Mouse (Mus musculus): ENCODE measurements around the gene Usp44.
"Not testable (repeated sequence)": the region's sequence is repeated elsewhere in the genome, so short reads cannot be mapped to it uniquely, and the experiment has no call there.

Usp44 gene

DNA sequence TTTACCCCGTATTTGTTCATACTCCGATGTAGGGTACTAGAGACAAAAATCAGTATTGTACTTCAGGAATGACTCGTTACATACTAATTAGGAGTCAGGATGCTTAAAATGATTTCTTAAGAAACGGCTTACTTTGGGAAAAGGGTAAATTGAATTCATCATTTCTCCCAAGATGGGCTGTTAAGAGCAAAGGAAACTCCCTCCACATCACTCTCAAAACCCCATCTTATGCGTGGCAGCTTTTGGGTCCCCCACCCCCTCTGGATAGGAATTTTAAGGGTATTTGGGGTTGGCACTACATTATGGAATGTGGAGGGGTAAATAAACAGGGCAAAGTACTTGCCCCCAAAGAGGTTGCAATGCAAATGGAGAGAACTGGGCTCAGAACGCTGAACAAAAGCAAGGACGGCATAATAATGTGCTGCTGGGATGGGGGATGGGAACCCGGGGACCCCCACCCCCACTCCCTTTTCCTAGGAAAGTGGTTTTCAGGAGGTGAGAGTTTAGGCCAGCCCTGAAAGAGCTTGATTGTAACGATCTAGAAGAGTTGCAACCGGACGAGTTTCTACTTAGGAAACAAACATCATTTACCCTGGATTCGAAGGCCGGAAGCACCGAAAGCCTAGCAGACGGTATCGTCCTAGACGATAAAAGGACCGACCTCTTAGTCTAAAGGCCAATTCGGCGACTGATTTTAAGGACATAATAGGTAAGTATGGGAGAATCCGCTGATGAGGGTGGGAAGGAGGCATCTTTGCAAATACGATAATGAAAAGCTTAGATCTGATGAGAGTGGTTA lies at the start of gene Usp44:
TSS of gene Usp44 (plus strand) at position 625 of the 799 bp plus-strand sequence.
- no peak for DNase-seq (ENCODE audit: low spot score)

DNA sequence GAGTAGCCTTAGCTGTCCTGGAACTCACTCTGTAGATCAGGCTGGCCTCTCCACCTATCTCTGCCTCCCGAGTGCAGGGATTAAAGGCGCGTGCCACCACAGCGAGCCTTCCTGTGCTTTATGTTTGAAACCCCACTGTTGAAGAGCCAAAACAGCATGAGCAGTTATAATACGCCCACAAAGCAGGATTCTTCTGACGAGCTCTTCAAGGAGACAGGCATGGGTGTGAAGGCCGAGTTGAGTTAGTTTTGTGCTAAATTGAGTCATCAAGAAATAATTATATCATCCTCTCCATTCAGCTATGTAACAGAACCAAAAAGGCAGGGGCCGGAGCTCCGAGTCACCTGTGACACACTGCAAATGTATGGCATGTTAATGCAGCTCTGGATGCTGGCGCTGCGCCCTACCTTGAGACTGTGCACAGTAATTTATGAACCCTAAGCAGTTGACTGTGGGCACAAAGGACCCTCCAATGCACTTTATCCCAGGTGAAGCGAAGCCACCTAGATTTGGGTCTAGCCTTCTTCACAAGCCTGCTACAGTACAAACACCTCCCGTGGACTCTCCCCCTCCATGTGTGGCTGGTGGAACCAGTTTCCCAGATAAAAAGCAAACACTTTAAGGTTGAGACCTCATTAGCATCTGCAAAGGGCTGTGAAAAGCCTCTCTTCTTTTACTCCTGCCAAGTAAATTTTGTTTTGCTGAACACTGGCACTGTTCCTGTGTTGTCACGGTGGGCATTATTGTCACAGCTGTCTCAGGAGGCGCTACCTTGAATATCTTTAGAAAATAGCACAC lies 47.9 kb upstream of the Usp44 start:
- DNase-seq (ENCODE audit: low spot score), result no peak

DNA sequence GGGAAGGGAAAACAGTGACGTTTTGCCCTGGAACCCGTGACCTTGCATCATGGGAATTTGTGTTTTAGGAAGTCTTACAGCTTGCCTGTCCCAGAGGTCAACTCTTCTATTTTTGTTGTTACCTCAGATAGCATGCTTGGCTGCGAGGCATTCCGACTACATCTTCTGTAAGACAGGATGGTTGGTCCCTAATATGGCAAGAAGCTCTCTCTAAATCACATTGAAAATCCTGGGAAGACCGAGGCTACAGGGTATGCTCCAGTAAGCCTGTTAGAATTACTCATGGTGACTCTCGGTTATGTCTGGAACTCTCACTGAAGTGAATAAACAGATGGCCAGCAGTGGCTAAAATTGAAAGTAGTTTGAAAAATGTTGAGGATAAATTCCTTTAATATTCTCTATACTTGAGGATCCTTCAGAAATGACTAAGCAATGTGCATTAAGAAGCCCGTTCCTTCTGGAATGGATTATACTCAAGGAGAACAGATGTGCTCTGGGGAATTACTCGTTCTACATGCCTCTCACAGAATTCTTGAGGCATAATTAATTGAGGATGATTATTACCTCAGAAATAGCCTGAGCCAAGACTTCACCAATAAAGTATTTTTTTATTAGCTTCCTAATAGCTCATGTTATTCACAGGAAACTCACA lies 31.5 kb upstream of the Usp44 start:
- DNase-seq (ENCODE audit: low spot score), result no peak

DNA sequence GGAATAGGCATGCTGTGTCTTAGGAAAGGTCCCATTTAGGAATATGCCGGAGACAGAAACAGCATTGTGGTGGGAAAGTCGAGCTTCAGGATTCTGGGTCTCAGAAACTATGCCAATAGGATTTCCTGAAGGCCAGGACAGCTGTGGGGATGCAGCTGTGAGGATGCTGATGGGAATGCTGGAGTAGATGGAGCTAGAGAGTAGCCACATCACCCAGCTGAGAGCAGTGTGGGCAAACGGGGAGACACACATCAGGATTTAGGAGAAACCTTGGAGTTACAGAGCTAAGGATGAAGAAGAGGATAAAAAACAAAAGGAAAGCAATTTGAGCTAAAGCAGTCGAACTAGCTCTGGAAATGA lies 31.0 kb upstream of the Usp44 start:
- DNase-seq (ENCODE audit: low spot score), result no peak

DNA sequence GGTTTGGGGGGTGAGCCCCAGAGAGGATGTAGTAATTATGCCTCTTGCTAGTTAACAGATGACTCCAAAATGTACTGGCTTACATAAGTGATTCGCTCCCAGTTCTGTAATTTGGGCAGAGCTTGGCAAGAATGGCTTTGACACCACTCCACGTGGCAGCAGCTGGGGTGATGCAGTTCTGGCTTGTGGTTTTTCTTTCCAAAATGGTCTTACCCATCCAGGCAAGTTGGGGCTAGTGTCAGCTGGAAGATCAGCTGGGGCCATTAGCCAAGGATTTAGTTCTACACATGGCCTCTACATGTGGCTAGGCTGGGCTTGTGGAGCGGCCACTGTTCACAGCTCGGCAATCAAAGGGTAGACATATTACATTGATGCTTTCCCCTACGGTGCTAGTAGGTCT lies 30.5 kb upstream of the Usp44 start:
- no peak for DNase-seq (ENCODE audit: low spot score)

DNA sequence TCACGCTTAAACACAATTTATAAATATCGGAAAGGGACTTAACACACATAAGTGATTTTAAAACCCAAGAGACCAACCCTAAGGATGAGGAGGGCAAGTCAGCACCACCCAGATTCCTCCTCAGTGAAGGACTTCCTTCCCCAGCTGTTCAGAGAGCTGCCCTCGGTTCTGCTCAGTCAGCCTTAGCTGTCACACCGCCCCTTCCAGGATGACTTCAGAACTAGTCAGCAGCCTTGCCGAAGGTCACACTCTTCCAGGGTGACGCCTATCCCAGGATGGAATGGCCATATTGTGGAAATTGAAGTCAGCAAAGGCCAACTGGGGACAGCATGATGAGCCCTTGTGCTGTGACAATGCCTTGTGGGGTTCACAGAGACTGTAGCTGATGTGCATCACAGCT lies 28.2 kb upstream of the Usp44 start:
- no peak for DNase-seq (ENCODE audit: low spot score)

DNA sequence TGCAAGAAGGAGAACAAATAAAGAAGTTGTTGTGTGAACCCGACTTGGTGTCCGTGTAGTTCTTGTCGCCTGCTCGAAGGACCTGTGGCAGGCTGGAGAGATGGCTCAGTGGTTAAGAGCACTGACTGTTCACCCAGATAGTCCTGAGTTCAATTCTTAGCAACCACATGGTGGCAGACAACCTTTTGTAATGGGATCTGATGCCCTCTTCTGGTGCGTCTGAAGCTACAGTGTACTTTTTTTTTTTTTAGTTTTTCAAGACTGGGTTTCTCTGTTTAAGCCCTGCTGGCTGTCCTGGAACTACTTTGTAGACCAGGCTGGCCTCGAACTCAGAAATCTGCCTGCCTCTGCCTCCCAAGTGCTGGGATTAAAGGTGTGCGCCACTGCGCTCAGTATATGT lies 21.9 kb upstream of the Usp44 start:
- not testable (repeated sequence) for DNase-seq (ENCODE audit: low spot score)

DNA sequence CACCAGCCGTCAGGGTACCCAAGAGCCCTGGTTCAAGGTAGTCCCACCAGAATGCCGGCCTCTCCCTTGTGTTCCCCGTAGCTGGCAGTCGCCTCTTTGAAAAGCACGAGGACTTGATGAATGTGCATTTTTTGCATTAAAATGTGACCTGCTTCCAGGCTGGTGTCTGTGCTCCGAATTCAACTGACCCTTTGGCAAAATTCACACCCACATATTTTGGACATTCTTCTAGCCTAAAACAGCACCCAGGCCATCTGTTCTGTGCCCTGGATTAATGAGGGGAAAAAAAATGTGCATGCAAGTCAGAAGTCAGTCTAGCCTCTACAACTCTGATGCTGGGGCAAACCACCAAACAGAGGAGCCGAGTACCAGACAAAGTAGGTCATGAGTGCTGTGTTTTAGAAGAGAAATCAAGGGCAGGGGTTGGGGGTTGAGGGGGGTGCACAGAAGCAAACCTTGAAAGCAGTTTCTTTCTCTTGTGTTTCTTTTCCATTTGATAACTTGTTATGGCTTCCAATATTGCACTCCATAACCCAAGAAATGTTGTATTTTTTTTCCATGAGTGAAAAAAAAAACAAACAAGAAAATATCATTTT lies 20.7 kb upstream of the Usp44 start:
- no peak for DNase-seq (ENCODE audit: low spot score)

DNA sequence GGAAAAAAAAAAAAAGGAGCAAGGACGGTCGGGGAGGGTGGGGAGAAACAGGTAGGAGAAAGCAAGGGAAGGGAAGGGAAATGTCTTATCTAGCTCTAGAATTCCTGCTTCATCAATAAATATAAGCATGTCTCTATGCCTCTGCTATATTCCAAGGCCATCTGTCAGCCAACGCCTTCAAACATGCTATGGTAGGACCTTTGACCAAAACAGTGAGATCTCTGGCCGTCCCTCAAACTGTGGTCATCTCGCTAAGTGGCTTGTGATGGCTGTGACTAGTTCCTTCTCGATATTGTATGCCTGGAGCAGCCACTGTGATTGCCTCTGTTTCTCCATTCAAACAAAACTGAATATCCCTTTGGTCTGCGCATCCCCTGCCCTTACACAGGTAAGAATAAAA lies 19.3 kb upstream of the Usp44 start:
- DNase-seq (ENCODE audit: low spot score), result no peak

DNA sequence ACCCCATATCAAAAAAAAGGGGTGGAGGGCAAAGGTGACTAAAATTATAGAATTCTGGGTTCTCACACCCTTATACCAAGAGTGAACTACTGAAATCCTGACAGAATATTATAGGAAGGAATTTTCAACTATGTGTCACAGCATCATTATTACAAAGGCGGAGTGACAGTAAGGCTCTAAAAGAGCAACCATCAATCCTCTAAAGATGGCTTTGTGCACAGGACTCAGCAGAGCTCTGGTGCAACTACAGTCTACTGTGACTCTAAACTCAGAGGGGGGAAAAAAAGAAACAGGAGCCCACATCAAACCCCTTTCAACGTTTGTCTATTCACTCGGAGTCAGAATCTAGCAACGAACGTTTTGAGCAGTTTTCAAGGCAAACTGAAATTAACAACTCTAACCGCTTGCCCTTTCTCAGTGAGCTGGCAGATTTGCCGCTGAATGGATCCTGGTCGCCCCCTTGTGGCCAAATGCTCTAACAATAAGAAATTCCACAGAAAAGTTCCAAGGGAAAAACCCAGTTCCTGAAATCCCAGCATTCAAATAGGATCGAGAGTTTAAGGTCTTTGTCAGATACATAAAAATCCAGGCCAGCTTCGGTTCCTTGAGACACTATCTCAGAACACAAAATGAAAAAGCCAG lies 18.5 kb upstream of the Usp44 start:
- DNase-seq (ENCODE audit: low spot score), result no peak

DNA sequence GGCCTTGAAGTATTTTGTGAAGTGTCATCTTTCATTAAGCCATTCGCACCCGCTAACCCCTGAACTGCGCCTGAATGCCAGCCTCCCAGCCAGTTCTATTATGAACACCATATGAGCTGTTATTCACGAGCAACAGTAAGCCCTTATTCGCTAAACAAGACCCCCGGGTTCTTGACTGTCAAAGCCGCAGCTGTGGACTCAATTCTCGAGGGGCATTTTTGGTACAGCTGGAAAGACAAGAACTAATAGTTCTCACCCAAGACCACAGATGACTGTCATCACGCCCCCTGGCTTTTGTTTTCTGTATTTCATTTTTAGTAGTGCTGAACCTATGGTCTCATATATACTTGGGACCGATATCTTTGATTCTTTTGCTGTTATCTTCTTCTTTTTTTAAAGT lies 17.6 kb upstream of the Usp44 start:
- no peak for DNase-seq (ENCODE audit: low spot score)

DNA sequence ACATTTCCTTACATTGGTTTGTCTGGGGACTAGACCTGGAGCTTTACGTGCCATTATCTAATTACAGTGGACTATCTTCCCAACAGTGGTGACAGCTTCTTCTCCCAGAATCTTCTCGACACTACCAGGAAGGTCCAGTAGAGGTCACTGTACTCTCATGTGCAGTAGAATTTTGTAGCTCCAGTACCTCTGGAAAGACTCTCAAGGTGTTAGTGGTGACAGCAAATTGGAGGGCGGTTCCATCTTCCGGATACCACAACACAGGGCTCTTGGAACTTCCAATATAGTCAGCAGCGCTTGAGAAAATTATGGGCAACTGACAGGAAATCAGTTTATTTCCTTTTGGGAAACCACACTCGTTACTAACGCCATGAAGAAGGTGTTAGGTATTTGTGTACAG lies 12.7 kb upstream of the Usp44 start:
- DNase-seq (ENCODE audit: low spot score), result no peak

DNA sequence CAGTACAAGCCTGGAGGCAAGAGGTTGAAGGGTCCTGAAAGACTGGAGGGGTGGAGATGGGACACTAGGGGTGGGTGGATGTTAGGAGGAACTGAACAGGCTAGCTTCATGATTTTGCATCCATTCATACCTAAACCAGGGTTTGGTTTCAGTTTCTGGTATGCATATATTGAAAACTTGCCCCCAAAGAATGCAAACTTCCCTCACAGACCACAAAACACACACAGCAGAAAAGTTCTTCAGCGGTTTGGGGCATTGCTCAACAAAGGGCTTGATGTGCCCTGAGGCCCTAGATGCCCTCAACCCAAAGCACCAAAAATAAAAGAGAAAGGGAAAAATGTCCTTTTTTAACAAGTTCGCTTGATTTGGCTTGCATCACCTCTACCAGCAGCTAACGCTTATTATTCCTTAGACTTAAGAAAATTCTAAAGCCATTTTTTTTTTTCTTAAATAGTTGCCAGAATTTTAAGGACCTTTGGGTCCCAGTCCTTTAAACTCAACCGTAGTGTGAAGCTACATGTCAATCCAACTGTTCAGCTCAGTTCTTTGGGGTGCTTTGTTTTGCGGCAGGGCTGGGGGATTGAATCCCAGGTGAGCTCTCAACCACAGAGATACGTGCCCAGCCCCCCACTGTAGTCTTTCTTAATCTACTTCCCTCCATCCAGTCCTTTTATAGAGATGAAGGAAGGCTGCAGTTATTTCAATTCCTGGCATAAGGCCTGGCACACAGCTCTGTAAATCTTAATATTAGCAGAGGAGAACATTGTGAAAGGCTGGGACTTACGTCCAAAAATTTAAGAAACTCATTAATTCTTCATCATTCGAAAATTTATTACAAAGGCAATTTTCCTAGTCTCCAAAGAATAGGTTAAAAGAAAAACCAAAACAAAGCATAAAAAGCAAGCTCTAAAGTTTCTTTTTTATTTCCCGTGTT lies 1.2 kb upstream of the Usp44 start:
- no peak for DNase-seq (ENCODE audit: low spot score)

DNA sequence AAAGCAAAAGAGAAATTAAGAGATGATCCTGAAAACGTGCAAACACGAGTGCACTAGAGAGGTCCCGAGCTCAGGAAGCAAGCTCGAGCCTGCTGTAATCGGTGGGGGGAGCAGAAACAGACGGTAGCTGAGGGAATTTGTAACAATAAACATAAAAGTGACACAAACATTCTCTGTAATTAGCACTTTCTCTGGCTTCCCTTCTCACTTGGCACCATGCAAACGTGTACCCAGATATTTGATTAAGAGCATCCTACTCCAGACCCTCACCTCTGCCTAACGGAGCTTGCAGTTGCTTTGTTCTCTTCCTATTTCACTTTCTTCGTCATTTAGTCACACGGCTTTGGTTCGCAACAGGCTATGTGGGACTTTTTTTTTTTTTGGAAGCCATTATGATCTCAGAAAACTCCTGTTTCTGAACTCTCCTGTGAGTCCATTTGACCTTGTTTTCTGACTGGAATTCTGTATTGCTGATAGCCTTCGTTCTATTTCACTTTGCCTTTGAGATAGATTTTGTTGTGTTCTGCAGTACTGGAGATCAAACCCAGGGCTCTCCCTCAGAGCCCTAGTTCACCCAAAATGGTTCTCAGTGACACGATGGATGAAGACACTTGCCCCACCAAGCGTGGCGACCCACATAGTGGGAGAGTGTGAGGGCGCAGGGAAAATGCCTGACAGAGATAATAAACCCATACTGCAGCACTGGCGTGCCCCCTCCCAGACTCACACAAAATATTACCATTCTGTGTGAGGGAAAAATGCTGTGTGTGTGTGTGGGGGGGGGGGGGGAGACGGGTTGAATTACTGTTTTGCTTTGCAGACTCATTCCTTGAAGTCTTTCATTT lies 597 bp downstream of the Usp44 start:
- no peak for DNase-seq (ENCODE audit: low spot score)

DNA sequence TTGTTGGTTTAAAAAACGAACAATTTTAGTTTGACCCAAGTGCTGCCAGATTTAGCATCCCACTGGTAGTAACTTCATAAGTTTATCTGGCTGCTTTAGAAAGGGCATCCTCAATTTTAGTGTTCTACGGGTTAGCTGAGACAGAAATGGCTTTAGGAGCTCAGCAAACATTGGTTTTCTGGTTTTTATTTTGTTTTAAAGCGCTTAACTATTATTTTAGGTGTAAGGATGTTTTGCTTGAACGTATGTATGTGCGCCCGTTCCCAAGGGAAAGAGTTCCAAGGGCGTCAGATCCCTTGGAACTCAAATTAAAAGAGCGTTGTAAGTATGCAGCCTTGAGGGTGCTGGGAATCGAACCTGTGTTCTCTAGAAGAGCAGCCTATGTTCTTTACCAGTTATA lies 1.5 kb downstream of the Usp44 start:
- DNase-seq (ENCODE audit: low spot score), result no peak

DNA sequence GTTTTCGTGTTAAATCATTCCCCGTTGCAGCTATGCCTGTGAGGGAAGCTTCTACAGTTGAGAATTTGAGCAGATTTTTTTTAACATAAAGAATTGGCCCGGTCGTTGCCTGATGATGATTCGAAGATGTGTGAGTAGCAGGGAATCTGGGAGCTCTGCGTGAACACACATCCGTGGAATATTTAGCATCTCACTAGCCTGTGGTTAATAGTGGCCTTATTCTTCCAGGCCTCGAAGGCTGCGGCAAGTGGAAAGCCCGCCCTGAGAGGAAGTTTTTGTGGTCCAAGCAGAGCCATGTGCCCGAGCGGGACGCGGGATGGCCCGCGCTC lies 2.0 kb downstream of the Usp44 start:
- no peak for DNase-seq (ENCODE audit: low spot score)

DNA sequence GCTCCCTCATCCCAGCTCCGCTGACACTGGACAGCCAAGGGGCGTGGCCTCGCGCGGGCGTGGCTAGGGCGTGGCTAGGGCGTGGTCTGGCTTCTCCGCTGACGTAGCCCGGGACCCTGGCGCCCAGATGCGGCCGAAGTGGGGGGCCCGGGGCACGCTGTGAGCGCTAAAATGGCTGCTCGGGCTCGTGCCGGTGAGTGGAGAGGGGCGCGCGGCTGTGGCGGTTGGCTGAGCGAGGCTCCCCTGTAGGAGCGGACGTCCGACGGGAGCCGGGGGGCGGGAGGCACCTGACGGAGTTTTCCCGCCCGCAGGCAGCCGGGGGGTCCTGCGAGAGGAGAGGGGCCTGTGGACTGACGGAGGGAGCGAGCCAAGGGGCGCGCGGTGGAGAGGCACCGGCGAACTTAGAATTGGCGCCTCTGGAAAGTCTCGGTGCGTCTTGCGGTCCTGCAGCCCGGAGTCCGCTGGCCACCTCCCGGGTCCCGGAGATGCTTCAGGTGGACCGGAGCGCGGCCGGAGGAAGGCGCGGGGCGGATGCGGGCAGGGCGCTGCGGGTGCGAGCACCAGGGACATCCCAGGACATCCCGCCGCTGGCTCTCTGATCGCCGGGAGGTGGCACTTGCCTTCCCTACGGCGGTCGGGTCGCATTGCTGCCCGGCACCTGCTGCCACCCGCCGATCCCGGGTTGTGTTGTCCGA lies 2.5 kb downstream of the Usp44 start:
- DNase-seq (ENCODE audit: low spot score), result no peak

DNA sequence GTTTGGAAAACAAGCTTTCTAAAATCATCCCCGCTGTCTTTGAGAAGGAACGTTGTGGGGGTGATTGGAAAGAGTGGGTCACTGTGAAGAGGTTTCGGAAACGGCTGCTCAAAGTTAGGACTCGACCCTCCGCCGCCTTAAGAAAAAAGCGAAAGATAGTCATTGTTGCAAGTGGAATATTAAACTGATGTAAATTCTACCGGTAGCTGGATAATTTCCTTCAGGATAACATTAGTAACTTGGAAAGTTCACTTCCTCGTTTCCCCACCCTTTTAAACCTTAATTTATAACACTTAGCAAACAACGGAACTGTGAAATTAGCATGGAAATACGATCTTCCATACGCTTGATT lies 3.0 kb downstream of the Usp44 start:
- DNase-seq (ENCODE audit: low spot score), result no peak

DNA sequence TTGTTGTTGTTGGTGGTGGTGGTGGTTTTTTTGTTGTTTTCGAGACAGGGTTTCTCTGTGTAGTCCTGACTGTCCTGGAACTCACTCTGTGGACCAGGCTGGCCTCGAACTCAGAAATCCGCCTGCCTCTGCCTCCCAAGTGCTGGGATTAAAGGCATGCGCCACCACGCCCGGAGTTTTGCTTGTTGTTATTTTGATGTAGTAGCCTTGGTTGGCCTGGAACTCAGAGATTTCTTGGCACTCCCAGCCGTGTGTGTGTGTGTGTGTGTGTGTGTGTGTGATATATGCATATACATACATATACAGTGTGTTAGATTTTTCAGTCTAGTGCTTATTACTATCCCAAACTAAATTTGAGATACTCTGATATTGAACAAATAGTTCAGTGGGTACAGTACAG lies 3.8 kb downstream of the Usp44 start:
- DNase-seq (ENCODE audit: low spot score), result not testable (repeated sequence)

DNA sequence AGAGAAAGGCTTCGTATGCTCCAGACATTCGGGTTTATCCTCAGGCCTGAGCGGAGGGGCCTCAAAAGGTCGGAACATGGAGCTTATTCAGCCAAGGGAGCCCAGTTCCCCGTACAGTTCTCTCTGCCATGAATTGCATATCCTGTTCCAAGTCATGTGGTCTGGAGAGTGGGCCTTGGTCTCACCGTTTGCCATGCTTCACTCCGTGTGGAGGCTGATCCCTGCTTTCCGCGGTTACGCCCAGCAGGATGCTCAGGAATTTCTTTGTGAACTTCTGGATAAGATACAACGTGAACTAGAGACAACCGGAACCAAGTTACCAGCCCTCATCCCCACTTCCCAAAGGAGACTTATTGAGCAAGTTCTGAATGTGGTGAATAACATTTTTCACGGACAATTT lies 15.4 kb downstream of the Usp44 start:
- no peak for DNase-seq (ENCODE audit: low spot score)

Data from urinary bladder, postnatal 10 days (tissue).